9 mouse cellular contexts compared by ENCODE assay signal in genomic region chr9:21036666-21037065, GRCm38 (mm10). TPM values are rescaled to one million over a fixed set of nuclear protein-coding genes. Genes with fewer than 3 reads are reported as not detected.
DNase-seq lines count a peak whose midpoint lies in the region; ATAC-seq and TF ChIP-seq lines count a peak whose summit lies in the region.
"Had no signal": no experiment of that assay in that cellular context is flagged by ENCODE, and none has a peak within 500 bp of the region (broad histone marks: within the 10 kb centered on the region; RNA-seq: fewer than 3 reads in every experiment).

No protein-coding gene starts in this region.

- no peak overlapping the region for H3K9ac ChIP-seq in heart, embryonic 12.5 days
- H3K9ac ChIP-seq in lung, embryonic 16.5 days (ENCODE audit: low read length), result no peak overlapping the region; the same call in 1 of the 2 replicates
- H3K9ac ChIP-seq in hindbrain, embryonic 15.5 days, result peak overlapping the region; percentile 65; the same call in 1 of the 2 replicates

- H3K4me2 ChIP-seq in heart, embryonic 12.5 days, result peak overlapping the region; percentile 73
- peak overlapping the region; percentile 71; the same call in 1 of the 2 replicates for H3K4me2 ChIP-seq in lung, embryonic 16.5 days (ENCODE audit: low read depth, low read length)
- H3K4me2 ChIP-seq in hindbrain, embryonic 15.5 days, result peak overlapping the region; percentile 87

- peaks cover 50% of the 10 kb centered on the region for H3K4me1 ChIP-seq in heart, embryonic 12.5 days (replicated peaks)
- H3K4me1 ChIP-seq in lung, embryonic 16.5 days (replicated peaks; ENCODE audit: control insufficient read depth, insufficient read depth, low read length), result peaks cover 30% of the 10 kb centered on the region
- peaks cover 61% of the 10 kb centered on the region for H3K4me1 ChIP-seq in hindbrain, embryonic 15.5 days (replicated peaks)
- peaks cover 5% of the 10 kb centered on the region; the same call in 1 of the 2 replicates for H3K4me1 ChIP-seq in cerebellum, adult 2 months (ENCODE audit: control insufficient read depth, insufficient read depth, low read length)

- ATAC-seq in heart, embryonic 12.5 days (ENCODE audit: insufficient number of reproducible peaks, low FRiP score), result no peak
- no peak for ATAC-seq in lung, embryonic 16.5 days (ENCODE audit: low read depth)
- ATAC-seq in hindbrain, embryonic 15.5 days (ENCODE audit: low FRiP score, low read depth), result no peak

- no peak for TF ChIP-seq POLR2A in cerebellum, adult 2 months (IDR thresholded peaks at IDR 0.05; ENCODE audit: borderline replicate concordance, insufficient read depth, low read length)

- no peaks in the 10 kb centered on the region for H3K36me3 ChIP-seq in heart, embryonic 12.5 days
- H3K36me3 ChIP-seq in lung, embryonic 16.5 days (ENCODE audit: control insufficient read depth, insufficient read depth, low read length), result no peaks in the 10 kb centered on the region
- H3K36me3 ChIP-seq in hindbrain, embryonic 15.5 days, result no peaks in the 10 kb centered on the region

- H3K27ac ChIP-seq in heart, embryonic 12.5 days (ENCODE audit: poor library complexity, severe bottlenecking), result no peak overlapping the region
- no peak overlapping the region for H3K27ac ChIP-seq in lung, embryonic 16.5 days (ENCODE audit: low read length)
- H3K27ac ChIP-seq in hindbrain, embryonic 15.5 days (replicated peaks), result no peak overlapping the region
- no peak overlapping the region for H3K27ac ChIP-seq in cerebellum, adult 2 months (ENCODE audit: insufficient read depth, low read length)

- TF ChIP-seq CTCF in cerebellum, adult 2 months (IDR thresholded peaks at IDR 0.05; ENCODE audit: borderline replicate concordance, insufficient read depth, low read depth, low read length), result no peak

- peaks cover 7% of the 10 kb centered on the region; the same call in 1 of the 2 replicates for H3K9me3 ChIP-seq in heart, embryonic 12.5 days (replicated peaks)
- H3K9me3 ChIP-seq in lung, embryonic 16.5 days (ENCODE audit: control insufficient read depth, low read length), result no peaks in the 10 kb centered on the region
- H3K9me3 ChIP-seq in hindbrain, embryonic 15.5 days, result no peaks in the 10 kb centered on the region

- peaks cover 92% of the 10 kb centered on the region for H3K27me3 ChIP-seq in heart, embryonic 12.5 days (replicated peaks)
- H3K27me3 ChIP-seq in lung, embryonic 16.5 days (ENCODE audit: control insufficient read depth, insufficient read depth, low read depth, low read length), result peaks cover 75% of the 10 kb centered on the region
- H3K27me3 ChIP-seq in hindbrain, embryonic 15.5 days, result peaks cover 87% of the 10 kb centered on the region
- no peaks in the 10 kb centered on the region; the same call in 1 of the 2 replicates for H3K27me3 ChIP-seq in cerebellum, adult 2 months (ENCODE audit: control insufficient read depth, insufficient read depth, low read length)

- peak overlapping the region; percentile 39 for H3K4me3 ChIP-seq in heart, embryonic 12.5 days
- peak overlapping the region; percentile 48 for H3K4me3 ChIP-seq in lung, embryonic 16.5 days (ENCODE audit: low read length)
- peak overlapping the region; percentile 52 for H3K4me3 ChIP-seq in hindbrain, embryonic 15.5 days
- no peak overlapping the region for H3K4me3 ChIP-seq in cerebellum, adult 2 months (replicated peaks; ENCODE audit: insufficient read depth, low read depth, low read length)

- WGBS in heart, embryonic 12.5 days, result 5% methylated on average over 22 of the region's 22 CpGs
- WGBS in lung, embryonic 16.5 days, result 6% methylated on average over 22 of the region's 22 CpGs
- 1% methylated on average over 22 of the region's 22 CpGs for WGBS in hindbrain, embryonic 15.5 days
- WGBS in cerebellum, adult 2 months, result 4% methylated on average over 22 of the region's 22 CpGs

- DNase-seq in heart, postnatal 14 days, result no peak
- no peak for DNase-seq in lung, postnatal 25 days (ENCODE audit: low spot score)
- peak; percentile 45 for DNase-seq in neural tube, embryonic 10.5 days (ENCODE audit: extremely low spot score, low spot score)
- DNase-seq in cerebellum, postnatal 10 days, result no peak
- DNase-seq in cerebellum, adult 2 months, result no peak
- DNase-seq: kidney, adult 11 months had no signal

- intact Hi-C loops in heart, postnatal 14 days (cut with DNase I), result loop anchor here (2.0 kb wide), 1 partner anchor 36 kb away; the partner anchor contains the start of genes Fdx1l and Gm49373

RNA-seq across cellular contexts. Expression of gene Icam5, which starts 4.8 kb away (rescaled TPM):
- not detected in 2 replicates for polyA plus RNA-seq in heart, embryonic 12.5 days (2016; fragmentation: Nextera tagmentation; extraction: Ambion mirVana)
- total RNA-seq in heart, postnatal 14 days (2021), result under 1 TPM in 1 of 2 experiments, not detected in 1; 0.12 TPM
- 0.24 and 0.33 TPM in 2 replicates for polyA plus RNA-seq in lung, embryonic 16.5 days (2015; fragmentation: Nextera tagmentation; extraction: Ambion mirVana)
- 1.7 and 2.6 TPM in 2 replicates for polyA plus RNA-seq in hindbrain, embryonic 15.5 days (2015; fragmentation: Nextera tagmentation; extraction: Ambion mirVana)
- 1.6 and 2.5 TPM in 2 replicates for polyA plus RNA-seq in cerebellum, adult 2 months (2012; rRNA removed)

RNA-seq across cellular contexts. Expression of gene Icam4, which starts 7.5 kb away (rescaled TPM):
- polyA plus RNA-seq in heart, embryonic 12.5 days (2016; fragmentation: Nextera tagmentation; extraction: Ambion mirVana), result 5.6 and 8.1 TPM in 2 replicates
- under 1 TPM; 0.37 to 0.38 TPM for total RNA-seq in heart, postnatal 14 days (2021)
- 2.2 and 4.2 TPM in 2 replicates for polyA plus RNA-seq in lung, embryonic 16.5 days (2015; fragmentation: Nextera tagmentation; extraction: Ambion mirVana)
- not detected in 2 replicates for polyA plus RNA-seq in hindbrain, embryonic 15.5 days (2015; fragmentation: Nextera tagmentation; extraction: Ambion mirVana)
- 0.32 and 0.65 TPM in 2 replicates for polyA plus RNA-seq in cerebellum, adult 2 months (2012; rRNA removed)

RNA-seq across cellular contexts. Expression of gene Icam1, which starts 20.9 kb away (rescaled TPM):
- 8.9 and 9.3 TPM in 2 replicates for polyA plus RNA-seq in heart, embryonic 12.5 days (2016; fragmentation: Nextera tagmentation; extraction: Ambion mirVana)
- total RNA-seq in heart, postnatal 14 days (2021), result 10 to 100 TPM in 1 of 2 experiments, 1 to 10 TPM in 1; 8.5 to 10.1 TPM
- 76.2 and 93.0 TPM in 2 replicates for polyA plus RNA-seq in lung, embryonic 16.5 days (2015; fragmentation: Nextera tagmentation; extraction: Ambion mirVana)
- polyA plus RNA-seq in hindbrain, embryonic 15.5 days (2015; fragmentation: Nextera tagmentation; extraction: Ambion mirVana), result 3.4 and 3.9 TPM in 2 replicates
- 1.4 and 1.6 TPM in 2 replicates for polyA plus RNA-seq in cerebellum, adult 2 months (2012; rRNA removed)

RNA-seq across cellular contexts. Expression of gene Zglp1, which starts 30.2 kb away (rescaled TPM):
- polyA plus RNA-seq in heart, embryonic 12.5 days (2016; fragmentation: Nextera tagmentation; extraction: Ambion mirVana), result 1.0 and 1.1 TPM in 2 replicates
- not detected for total RNA-seq in heart, postnatal 14 days (2021)
- polyA plus RNA-seq in lung, embryonic 16.5 days (2015; fragmentation: Nextera tagmentation; extraction: Ambion mirVana), result 1.1 and 1.2 TPM in 2 replicates
- polyA plus RNA-seq in hindbrain, embryonic 15.5 days (2015; fragmentation: Nextera tagmentation; extraction: Ambion mirVana), result 0.58 and 3.0 TPM in 2 replicates
- 1.0 TPM in 1 of 2 replicates, not detected in the other for polyA plus RNA-seq in cerebellum, adult 2 months (2012; rRNA removed)

RNA-seq across cellular contexts. Expression of gene Mrpl4, which starts 34.1 kb away (rescaled TPM):
- 123 and 126 TPM in 2 replicates for polyA plus RNA-seq in heart, embryonic 12.5 days (2016; fragmentation: Nextera tagmentation; extraction: Ambion mirVana)
- total RNA-seq in heart, postnatal 14 days (2021), result 100 to 1,000 TPM; 116 to 123 TPM
- 156 TPM in 2 replicates for polyA plus RNA-seq in lung, embryonic 16.5 days (2015; fragmentation: Nextera tagmentation; extraction: Ambion mirVana)
- polyA plus RNA-seq in hindbrain, embryonic 15.5 days (2015; fragmentation: Nextera tagmentation; extraction: Ambion mirVana), result 109 and 114 TPM in 2 replicates
- polyA plus RNA-seq in cerebellum, adult 2 months (2012; rRNA removed), result 135 and 139 TPM in 2 replicates
